Mouse (Mus musculus) E14TG2a.4 (cell line): ENCODE measurements around the gene Rhbdl1.

Experiments used
- CTCF ChIP-seq: conservative IDR thresholded peaks from 2 replicates; pipeline ENCODE4 v1.5.1; 2014; ENCODE audit warnings: low read length
- NANOG ChIP-seq: IDR thresholded peaks from 2 replicates; pipeline ENCODE4 v1.6.1; 2014; ENCODE audit warnings: borderline replicate concordance, low read length, mixed read lengths
- POU5F1 ChIP-seq: IDR thresholded peaks from 2 replicates; pipeline ENCODE4 v1.6.1; 2014; ENCODE audit warnings: low read length, borderline replicate concordance

DNA sequence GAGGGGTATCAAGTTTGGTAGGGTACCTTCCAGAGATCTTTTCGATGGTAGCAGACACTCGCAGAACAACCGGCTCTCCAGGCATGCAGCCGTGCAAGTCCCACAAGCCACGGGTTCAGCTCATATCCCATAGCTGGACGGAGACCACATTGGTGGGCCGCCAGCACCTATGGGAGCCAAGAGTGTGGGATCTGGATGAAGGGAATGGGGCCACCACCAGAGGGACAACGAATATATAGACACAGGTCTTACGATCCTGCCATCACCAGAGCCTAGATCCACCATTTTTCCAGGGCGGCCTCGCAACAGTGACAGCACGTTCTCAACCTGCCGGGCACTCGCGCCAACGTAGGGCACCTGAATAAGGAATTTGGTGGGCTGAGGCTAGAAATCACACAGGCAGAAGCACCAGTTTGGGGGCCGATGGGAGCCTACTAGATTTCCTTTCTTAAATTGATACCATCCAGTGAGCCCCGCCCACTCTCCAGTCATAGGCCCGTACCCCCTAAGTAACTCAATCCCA lies 45.7 kb downstream of the Rhbdl1 start:
- TF ChIP-seq CTCF: no peak
- TF ChIP-seq POU5F1: no peak
- no peak for TF ChIP-seq NANOG
